Mouse (Mus musculus): ENCODE results near the gene Ush1g. TPM values are rescaled to one million over a fixed set of nuclear protein-coding genes. Genes with fewer than 3 reads are reported as not detected.

Gene Ush1g
- total and polyA plus RNA-seq, 2 experiments from 2014 or later, result 0.06 to 0.33 TPM

DNA sequence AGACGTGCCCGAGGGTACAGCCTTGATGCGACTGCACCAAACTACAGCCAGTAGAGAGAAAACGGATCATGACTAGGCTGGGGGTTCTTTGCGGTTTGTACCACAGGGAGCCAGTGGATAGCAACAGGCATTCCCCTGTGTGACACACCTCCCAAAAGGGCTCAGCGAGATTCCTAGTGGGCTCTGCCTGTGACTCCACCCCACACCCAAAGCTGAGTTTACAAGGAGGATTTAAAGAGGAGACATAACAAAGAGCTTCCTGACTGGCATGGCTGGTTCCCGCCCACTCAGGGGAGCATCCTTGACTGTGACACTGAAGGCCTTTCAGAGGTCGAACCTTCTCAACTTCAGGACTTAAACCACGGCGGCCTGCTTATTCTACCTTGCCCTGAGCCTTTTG is 30.3 kb downstream of the Ush1g start:
- WGBS, result 87% methylated on average over 10 of the region's 10 CpGs
- no peak for DNase-seq
- no peak overlapping the region for H3K27ac ChIP-seq (ENCODE audit: low read depth, low read length)
- H3K9ac ChIP-seq, result no peak overlapping the region
- H3K9me3 ChIP-seq (ENCODE audit: low read length), result no peaks in the 10 kb centered on the region
- no peaks in the 10 kb centered on the region; the same call in 1 of the 2 replicates for H3K4me1 ChIP-seq (ENCODE audit: insufficient read depth)
- H3K27me3 ChIP-seq (ENCODE audit: insufficient read depth, low read length), result no peaks in the 10 kb centered on the region
- no peak overlapping the region for H3K4me2 ChIP-seq (ENCODE audit: low read depth)
- H3K36me3 ChIP-seq (ENCODE audit: insufficient read depth), result no peaks in the 10 kb centered on the region
- no peak for TF ChIP-seq CTCF (IDR thresholded peaks at IDR 0.05; ENCODE audit: low read depth)
- no peak for ATAC-seq
- no peak overlapping the region for H3K4me3 ChIP-seq (ENCODE audit: low read depth, low read length)

DNA sequence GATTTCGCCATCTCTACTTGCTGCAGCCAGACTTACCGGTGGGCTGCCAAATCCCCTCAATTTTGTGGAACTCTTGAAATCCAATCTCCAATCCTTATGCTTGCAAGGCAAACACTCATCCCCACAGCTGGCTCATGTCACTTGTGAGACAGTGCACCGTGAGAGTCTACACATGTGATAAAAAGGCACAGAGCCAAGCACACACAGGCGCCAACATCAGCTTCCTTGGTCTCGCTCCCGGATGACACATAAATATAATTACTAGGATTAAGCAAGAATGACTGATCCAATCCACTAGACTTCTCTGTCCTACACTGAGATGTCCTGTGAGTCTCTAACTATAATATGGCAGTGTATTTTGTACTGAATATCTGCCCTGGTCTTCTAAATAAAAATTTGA is 30.9 kb downstream of the Ush1g start:
- Histone ChIP-seq H3K27me3 (ENCODE audit: insufficient read depth, low read length) (no peaks in the 10 kb centered on the region), H3K4me3 (ENCODE audit: low read depth, low read length) (no peak overlapping the region), H3K36me3 (ENCODE audit: insufficient read depth) (no peaks in the 10 kb centered on the region), H3K9me3 (ENCODE audit: low read length) (no peaks in the 10 kb centered on the region), H3K9ac (no peak overlapping the region), H3K27ac (ENCODE audit: low read depth, low read length) (no peak overlapping the region), H3K4me2 (ENCODE audit: low read depth) (no peak overlapping the region), H3K4me1 (ENCODE audit: insufficient read depth) (no peaks in the 10 kb centered on the region; the same call in 1 of the 2 replicates)
- no peak for TF ChIP-seq CTCF (IDR thresholded peaks at IDR 0.05; ENCODE audit: low read depth)
- DNase-seq (peak; percentile 60), ATAC-seq (peak; percentile 19; the same call in 1 of the 2 replicates)
- 60% methylated on average over 6 of the region's 6 CpGs for WGBS

DNA sequence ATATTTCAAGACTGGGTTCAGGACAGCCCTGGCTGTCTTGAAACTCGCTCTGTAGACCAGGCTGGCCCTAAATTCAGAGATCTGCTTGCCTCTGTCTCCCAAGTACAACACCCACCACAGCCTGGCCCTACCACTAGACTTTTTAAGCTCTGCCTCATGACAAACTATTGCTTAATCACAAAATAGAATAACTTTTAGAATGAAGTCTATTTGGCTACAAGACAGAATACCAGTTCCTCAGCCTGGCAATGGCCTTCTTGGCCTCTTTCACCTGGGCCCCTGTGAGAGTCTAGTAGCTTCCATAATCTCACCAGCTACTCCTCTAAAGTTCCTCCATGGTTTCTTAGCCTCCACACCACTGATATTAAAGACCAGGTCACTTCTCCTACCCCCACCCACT is 31.5 kb downstream of the Ush1g start:
- Histone ChIP-seq H3K4me3 (ENCODE audit: low read depth, low read length) (no peak overlapping the region), H3K9ac (no peak overlapping the region), H3K27ac (ENCODE audit: low read depth, low read length) (no peak overlapping the region), H3K4me1 (ENCODE audit: insufficient read depth) (no peaks in the 10 kb centered on the region; the same call in 1 of the 2 replicates), H3K27me3 (ENCODE audit: insufficient read depth, low read length) (no peaks in the 10 kb centered on the region), H3K36me3 (ENCODE audit: insufficient read depth) (no peaks in the 10 kb centered on the region), H3K9me3 (ENCODE audit: low read length) (no peaks in the 10 kb centered on the region), H3K4me2 (ENCODE audit: low read depth) (no peak overlapping the region)
- TF ChIP-seq CTCF (IDR thresholded peaks at IDR 0.05; ENCODE audit: low read depth), result no peak
- ATAC-seq, result no peak
- DNase-seq, result no peak
- WGBS, result 95% methylated on average over 1 of the region's 1 CpGs

GRCm38 (mm10) chr11:115289885-115290284 is 32.0 kb downstream of the Ush1g start:
- TF ChIP-seq CTCF (IDR thresholded peaks at IDR 0.05; ENCODE audit: low read depth), result no peak
- no peaks in the 10 kb centered on the region for H3K9me3 ChIP-seq (ENCODE audit: low read length)
- H3K4me2 ChIP-seq (ENCODE audit: low read depth), result no peak overlapping the region
- H3K27ac ChIP-seq (ENCODE audit: low read depth, low read length), result no peak overlapping the region
- DNase-seq, result no peak
- no peaks in the 10 kb centered on the region for H3K27me3 ChIP-seq (ENCODE audit: insufficient read depth, low read length)
- 82% methylated on average over 8 of the region's 8 CpGs for WGBS
- H3K4me3 ChIP-seq (ENCODE audit: low read depth, low read length), result no peak overlapping the region
- ATAC-seq, result no peak
- no peaks in the 10 kb centered on the region; the same call in 1 of the 2 replicates for H3K4me1 ChIP-seq (ENCODE audit: insufficient read depth)
- no peaks in the 10 kb centered on the region for H3K36me3 ChIP-seq (ENCODE audit: insufficient read depth)
- H3K9ac ChIP-seq, result no peak overlapping the region

DNA sequence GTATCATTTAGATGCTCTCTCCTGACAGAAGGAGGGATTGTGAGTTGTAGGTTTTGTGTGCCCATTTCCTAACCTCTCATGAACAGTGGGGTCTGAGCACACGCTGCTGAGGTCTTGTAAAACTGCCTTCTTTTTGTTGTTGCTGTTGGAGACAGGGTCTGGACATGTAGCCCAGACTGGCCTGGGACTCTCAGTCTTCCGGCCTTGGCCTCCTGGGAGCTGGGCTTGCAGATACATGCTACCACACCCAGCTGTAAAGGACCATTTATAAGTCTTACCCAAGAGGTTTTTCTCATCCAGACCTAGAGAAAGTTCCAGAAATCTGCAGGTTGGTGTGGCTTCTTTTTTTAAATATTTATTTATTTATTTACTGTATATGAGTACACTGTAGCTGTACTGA is 33.5 kb downstream of the Ush1g start:
- Histone ChIP-seq H3K9ac (no peak overlapping the region), H3K4me1 (ENCODE audit: insufficient read depth) (no peaks in the 10 kb centered on the region; the same call in 1 of the 2 replicates), H3K4me2 (ENCODE audit: low read depth) (no peak overlapping the region), H3K27me3 (ENCODE audit: insufficient read depth, low read length) (no peaks in the 10 kb centered on the region), H3K27ac (ENCODE audit: low read depth, low read length) (no peak overlapping the region), H3K36me3 (ENCODE audit: insufficient read depth) (no peaks in the 10 kb centered on the region), H3K9me3 (ENCODE audit: low read length) (no peaks in the 10 kb centered on the region), H3K4me3 (ENCODE audit: low read depth, low read length) (no peak overlapping the region)
- 81% methylated on average over 2 of the region's 2 CpGs for WGBS
- TF ChIP-seq CTCF (IDR thresholded peaks at IDR 0.05; ENCODE audit: low read depth), result no peak
- DNase-seq, result no peak
- no peak for ATAC-seq

DNA sequence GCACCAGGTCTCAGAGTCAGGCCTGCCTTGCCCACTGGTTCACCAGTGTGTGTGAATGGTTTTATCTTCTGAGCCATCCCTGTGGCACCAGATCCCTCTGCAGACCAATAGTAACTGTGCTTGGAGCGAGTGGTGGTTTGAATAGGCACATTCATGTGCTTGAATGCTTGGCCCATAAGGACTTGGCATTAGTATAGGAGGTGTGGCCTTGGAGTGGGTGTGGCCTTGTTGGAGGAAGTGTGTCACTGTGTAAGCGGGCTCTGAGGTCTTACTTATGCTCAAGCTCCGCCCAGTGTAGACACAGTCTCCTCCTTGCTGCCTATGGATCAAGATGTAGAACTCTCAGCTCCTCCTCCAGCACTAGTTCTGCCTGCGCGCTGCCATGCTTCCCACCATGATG is 34.5 kb downstream of the Ush1g start:
- Histone ChIP-seq H3K36me3 (ENCODE audit: insufficient read depth) (no peaks in the 10 kb centered on the region), H3K27me3 (ENCODE audit: insufficient read depth, low read length) (no peaks in the 10 kb centered on the region), H3K9ac (no peak overlapping the region), H3K9me3 (ENCODE audit: low read length) (no peaks in the 10 kb centered on the region), H3K4me1 (ENCODE audit: insufficient read depth) (no peaks in the 10 kb centered on the region; the same call in 1 of the 2 replicates), H3K4me2 (ENCODE audit: low read depth) (no peak overlapping the region), H3K27ac (ENCODE audit: low read depth, low read length) (no peak overlapping the region), H3K4me3 (ENCODE audit: low read depth, low read length) (no peak overlapping the region)
- no peak for TF ChIP-seq CTCF (IDR thresholded peaks at IDR 0.05; ENCODE audit: low read depth)
- 74% methylated on average over 5 of the region's 5 CpGs for WGBS
- no peak for DNase-seq
- ATAC-seq, result peak; percentile 7; the same call in 1 of the 2 replicates

- Histone ChIP-seq H3K9me3 (ENCODE audit: low read length) (no peaks in the 10 kb centered on the region), H3K27ac (ENCODE audit: low read depth, low read length) (peak overlapping the region; percentile 64; the same call in 1 of the 2 replicates), H3K27me3 (ENCODE audit: insufficient read depth, low read length) (no peaks in the 10 kb centered on the region), H3K4me1 (ENCODE audit: insufficient read depth) (no peaks in the 10 kb centered on the region; the same call in 1 of the 2 replicates), H3K4me2 (ENCODE audit: low read depth) (no peak overlapping the region), H3K9ac (no peak overlapping the region), H3K36me3 (ENCODE audit: insufficient read depth) (no peaks in the 10 kb centered on the region), H3K4me3 (ENCODE audit: low read depth, low read length) (no peak overlapping the region)
- peak; percentile 61 for DNase-seq
- no peak for TF ChIP-seq CTCF (IDR thresholded peaks at IDR 0.05; ENCODE audit: low read depth)
- ATAC-seq, result peak; percentile 69
- WGBS, result 59% methylated on average over 19 of the region's 19 CpGs
Measured at GRCm38 (mm10) chr11:115286201-115286993, 35.4 kb downstream of the Ush1g start.

Data from forebrain, postnatal 0 days (tissue).